Mouse (Mus musculus) cerebral cortex, adult 2 months (tissue): ENCODE data around the gene Tpbg.

Experiments used
- WGBS: fragments of 180-500 bp; shearing (Covaris S2); methylation state at CpG from one replicate; pipeline ENCODE4 v1.1.7; 2018; 5-methylcytosine and 5-hydroxymethylcytosine counted together

The Tpbg gene

GRCm38 (mm10) chr9:85842351-85843011 is at the start of gene Tpbg:
Gene Tpbg, plus strand, starts transcription at chr9:85842380.
- 1% methylated on average over 39 of the region's 39 CpGs for WGBS

DNA sequence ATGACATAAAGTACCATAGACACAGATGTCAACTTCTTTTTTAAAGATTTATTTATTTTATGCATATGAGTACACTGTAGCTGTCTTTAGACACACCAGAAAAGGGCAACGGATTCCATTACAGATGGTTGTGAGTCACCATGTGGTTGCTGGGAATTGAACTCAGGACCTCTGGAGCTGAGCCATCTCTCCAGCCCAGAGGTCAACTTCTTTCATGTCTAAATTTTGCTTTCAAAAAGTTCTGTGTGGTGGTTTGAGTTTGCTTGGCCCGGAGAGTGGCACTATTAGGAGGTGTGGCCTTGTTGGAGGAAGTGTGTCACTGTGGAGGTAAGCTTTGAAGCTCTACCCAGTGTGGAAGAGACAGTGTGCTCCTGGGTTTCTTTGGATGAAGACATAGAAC is 40.2 kb upstream of the Tpbg start:
- 81% methylated on average over 2 of the region's 2 CpGs for WGBS

GRCm38 (mm10) chr9:85802563-85802962 is 39.6 kb upstream of the Tpbg start:
- 92% methylated on average over 4 of the region's 4 CpGs for WGBS

- WGBS, result 94% methylated on average over 6 of the region's 6 CpGs
These were observed 35.8 kb upstream of the Tpbg start for GRCm38 (mm10) chr9:85806411-85806810.

- WGBS, result 89% methylated on average over 3 of the region's 3 CpGs
These were observed 32.9 kb upstream of the Tpbg start for GRCm38 (mm10) chr9:85809246-85809645.

DNA sequence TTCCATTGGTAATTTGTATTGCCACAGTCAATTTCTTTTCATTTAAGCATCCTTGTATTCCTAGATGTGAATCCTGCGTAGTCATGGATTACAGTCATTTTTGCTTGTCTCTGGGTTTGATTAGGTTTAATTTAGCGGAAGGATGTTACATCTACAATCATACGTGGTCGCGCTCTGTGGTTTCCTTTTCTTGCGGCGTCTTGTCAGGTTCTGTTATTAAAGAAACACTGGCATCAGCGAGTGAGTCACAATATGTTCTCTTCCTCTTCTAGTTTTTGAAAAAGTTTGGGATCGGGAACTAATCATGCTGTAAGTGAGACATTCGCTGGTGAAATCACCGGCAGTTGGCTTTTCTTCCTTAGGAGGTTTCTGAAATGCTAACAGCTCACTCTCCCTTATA is 21.4 kb upstream of the Tpbg start:
- 79% methylated on average over 11 of the region's 11 CpGs for WGBS

- 57% methylated on average over 17 of the region's 17 CpGs for WGBS
These were observed 6.4 kb upstream of the Tpbg start for GRCm38 (mm10) chr9:85835521-85836425.

DNA sequence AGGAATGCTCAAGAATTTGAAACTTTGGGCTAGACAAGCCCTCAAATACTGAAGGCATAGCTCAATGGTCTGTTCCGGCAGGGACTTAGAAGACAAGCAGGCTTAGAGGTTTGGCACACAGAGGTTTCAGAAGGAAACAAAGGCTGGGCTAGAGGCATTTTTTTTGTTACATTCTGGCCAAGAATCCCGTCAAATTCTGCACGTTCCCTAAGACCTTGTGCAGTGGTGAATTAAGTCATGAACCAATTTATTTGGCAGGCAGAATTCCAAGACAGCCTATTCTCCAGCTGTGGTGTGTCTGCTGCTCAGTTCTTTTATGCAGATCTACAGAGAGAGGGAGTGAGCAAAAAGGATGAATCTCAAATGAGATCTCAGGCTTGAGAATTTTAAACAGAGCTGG is 2.6 kb upstream of the Tpbg start:
- 52% methylated on average over 3 of the region's 3 CpGs for WGBS

GRCm38 (mm10) chr9:85841891-85842290 is 289 bp upstream of the Tpbg start:
- 3% methylated on average over 16 of the region's 16 CpGs for WGBS

- under 1% methylated on average over 65 of the region's 65 CpGs for WGBS
These were observed 1.1 kb downstream of the Tpbg start for GRCm38 (mm10) chr9:85843031-85843890.

- WGBS, result 5% methylated on average over 80 of the region's 80 CpGs
These were observed 1.9 kb downstream of the Tpbg start for GRCm38 (mm10) chr9:85843891-85844646.

GRCm38 (mm10) chr9:85844647-85844983 is 2.4 kb downstream of the Tpbg start:
- WGBS, result 83% methylated on average over 9 of the region's 9 CpGs

GRCm38 (mm10) chr9:85846186-85846585 is 4.0 kb downstream of the Tpbg start:
- WGBS, result 68% methylated on average over 2 of the region's 2 CpGs

DNA sequence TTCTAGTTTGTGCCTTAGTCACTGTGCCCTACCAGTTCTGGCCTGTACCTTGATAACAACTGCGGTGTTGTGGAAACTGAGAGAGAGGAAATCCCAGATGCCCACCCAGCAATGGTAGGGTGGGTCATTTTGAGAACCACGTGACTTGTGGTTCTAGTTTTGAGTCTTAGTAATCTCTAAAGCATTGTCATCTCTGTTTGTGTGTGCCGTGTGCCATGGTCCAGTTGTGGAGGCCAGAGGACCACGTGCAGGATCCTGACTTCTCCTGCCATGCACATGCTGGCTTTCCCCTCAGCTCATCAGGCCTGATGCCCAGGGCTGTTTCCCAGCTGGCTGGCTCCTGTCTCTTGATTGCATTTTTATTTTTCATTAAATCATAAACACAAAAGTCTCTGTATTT is 12.6 kb downstream of the Tpbg start:
- WGBS, result 89% methylated on average over 4 of the region's 4 CpGs

GRCm38 (mm10) chr9:85856511-85856910 is 14.3 kb downstream of the Tpbg start:
- WGBS, result 63% methylated on average over 6 of the region's 6 CpGs

- WGBS, result 59% methylated on average over 4 of the region's 4 CpGs
These were observed 18.9 kb downstream of the Tpbg start for GRCm38 (mm10) chr9:85861065-85861464.

DNA sequence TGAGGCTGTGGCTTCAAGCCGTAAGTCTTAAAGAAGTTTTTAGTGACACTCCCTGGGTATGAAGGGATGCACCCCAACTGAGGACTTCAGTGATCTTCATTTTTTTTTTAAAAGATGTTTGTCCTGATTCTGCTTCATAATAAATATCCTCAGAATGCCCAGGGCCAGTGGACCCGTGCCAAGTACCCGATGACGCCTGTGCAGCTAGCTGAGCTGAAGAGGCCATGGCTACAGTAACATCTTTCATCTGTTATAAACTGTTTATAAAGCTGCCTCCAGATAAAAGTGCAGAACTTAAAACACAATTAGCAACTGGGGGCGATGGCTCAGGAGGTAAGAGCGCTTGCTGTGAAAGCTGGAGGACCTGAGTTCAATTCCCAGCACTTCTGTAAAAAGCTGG is 20.4 kb downstream of the Tpbg start:
- 61% methylated on average over 6 of the region's 6 CpGs for WGBS

DNA sequence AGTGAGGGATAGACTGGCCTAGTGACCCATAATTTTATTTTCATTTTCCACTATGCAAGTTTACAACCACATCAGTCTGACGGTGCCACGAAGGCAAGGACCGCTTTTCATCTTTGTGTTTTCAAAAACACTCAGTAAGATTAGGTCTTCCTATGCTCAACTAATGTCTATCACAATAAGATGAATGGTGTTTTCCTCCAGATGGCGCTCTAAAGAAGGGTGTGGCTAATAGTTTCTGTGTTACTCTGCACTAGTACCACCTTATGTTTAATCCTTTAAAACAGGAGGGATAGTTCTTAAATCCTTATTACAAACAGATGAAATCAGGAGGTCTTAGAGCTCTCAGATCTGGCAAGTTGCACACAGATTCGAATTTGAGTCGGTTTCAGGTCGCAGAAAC is 30.7 kb downstream of the Tpbg start:
- 89% methylated on average over 7 of the region's 7 CpGs for WGBS

GRCm38 (mm10) chr9:85893681-85894080 is 51.5 kb downstream of the Tpbg start:
- 55% methylated on average over 5 of the region's 5 CpGs for WGBS
